Mouse (Mus musculus) left cerebral cortex, adult 8-10 months (tissue): Measurements from ENCODE around the gene Tigd2. TPM values are rescaled to one million over a fixed set of nuclear protein-coding genes. Genes with fewer than 3 reads are reported as not detected.

Experiments
- DNase-seq, 2 experiments: peaks; one replicate each; pipeline ENCODE4 v3.0.0; 2022; ENCODE audit warnings: low spot score in 2 of 2
- total RNA-seq, 4 experiments: library from RNA; stranded (reverse); gene quantifications; 2 replicates each; pipeline ENCODE4 v1.2.4; 2022

Tigd2 gene
- total RNA-seq, 4 experiments from 2014 or later, result 13.7 to 15.3 (median 14.7) TPM

DNA sequence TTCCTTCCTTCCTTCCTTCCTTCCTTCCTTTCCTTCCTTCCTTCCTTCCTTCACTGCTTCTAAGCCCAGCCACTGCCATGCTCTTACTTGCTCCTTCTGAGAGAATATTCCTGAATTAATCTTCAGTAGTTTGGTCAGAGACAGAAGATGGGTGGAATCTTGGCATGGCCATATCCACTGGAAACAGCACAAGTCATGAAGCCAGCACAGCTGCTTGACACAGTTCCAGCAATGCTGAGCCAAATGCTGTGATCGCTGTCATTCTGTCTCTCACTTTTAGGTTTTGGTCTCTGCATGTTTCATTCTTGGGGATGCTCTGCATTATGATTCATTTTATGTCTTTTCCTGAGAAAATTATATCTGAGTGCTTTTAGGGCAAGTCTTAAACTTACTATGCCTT, 47.2 kb downstream of the Tigd2 start:
- no peak for DNase-seq

Other genes starting within 250 kb of the Tigd2 start
- 10 to 100 TPM; 14.7 to 17.0 (median 15.9) TPM for gene Fam13a, start 184.3 kb upstream of the Tigd2 start, total RNA-seq
- 10 to 100 TPM; 16.1 to 20.1 (median 18.6) TPM for gene Gprin3, start 217.4 kb downstream of the Tigd2 start, total RNA-seq